In the genomic region with DNA sequence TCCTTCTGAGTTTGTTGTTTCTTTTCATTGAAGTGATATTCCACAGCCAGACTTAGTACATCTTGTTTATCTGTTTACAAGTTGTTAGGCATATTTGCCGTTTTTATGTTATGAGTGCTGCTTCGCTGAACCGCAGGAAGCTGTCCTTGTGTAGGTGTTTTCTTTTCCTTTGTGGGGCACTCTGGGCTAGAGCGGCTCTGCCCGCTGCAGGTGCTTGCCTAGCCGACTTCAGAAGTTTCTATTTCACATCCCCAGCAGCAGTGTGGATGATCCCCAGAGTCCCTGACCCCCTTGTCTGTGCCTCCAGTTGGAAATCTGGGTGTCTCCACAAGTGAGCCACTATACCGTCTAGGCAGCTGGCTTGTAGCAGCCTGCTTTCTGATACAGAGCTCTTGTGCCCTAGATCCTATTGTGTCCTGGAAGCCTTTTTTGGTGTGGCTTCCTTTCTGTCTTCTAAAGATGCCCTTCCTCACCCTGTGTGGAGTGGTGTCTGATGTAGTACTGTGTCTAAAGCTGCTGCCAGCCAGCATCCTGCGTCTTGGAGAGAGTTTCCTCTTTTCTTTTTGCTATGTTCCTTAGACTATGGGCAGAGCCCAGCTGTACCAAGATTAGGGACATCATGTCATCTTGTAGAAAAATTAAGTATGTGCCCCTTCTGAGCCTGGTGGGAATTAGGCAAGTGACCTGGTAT, we compare ENCODE assay signal across 10 mouse cellular contexts.
DNase-seq lines count a peak whose midpoint lies in the region; ATAC-seq and TF ChIP-seq lines count a peak whose summit lies in the region.
"Had no signal": no experiment of that assay in that cellular context is flagged by ENCODE, and none has a peak within 500 bp of the region (broad histone marks: within the 10 kb centered on the region; RNA-seq: fewer than 3 reads in every experiment).

No protein-coding gene starts in this region.

- 16% methylated on average over 8 of the region's 8 CpGs for WGBS in kidney, adult 2 months
- WGBS in embryonic facial prominence, embryonic 14.5 days = 61% methylated on average over 8 of the region's 8 CpGs
- WGBS in midbrain, postnatal 0 days = 80% methylated on average over 8 of the region's 8 CpGs

- no peak overlapping the region for H3K4me3 ChIP-seq in kidney, adult 2 months (ENCODE audit: insufficient read depth, low read depth, low read length)
- no peak overlapping the region; the same call in 1 of the 2 replicates for H3K4me3 ChIP-seq in embryonic facial prominence, embryonic 14.5 days (ENCODE audit: low read depth, low read length)
- no peak overlapping the region for H3K4me3 ChIP-seq in midbrain, postnatal 0 days (ENCODE audit: low read depth, low read length)

- H3K4me1 ChIP-seq in kidney, adult 2 months (ENCODE audit: control insufficient read depth, insufficient read depth, low read length) = peaks cover 59% of the 10 kb centered on the region
- H3K4me1 ChIP-seq in embryonic facial prominence, embryonic 14.5 days (ENCODE audit: control insufficient read depth, insufficient read depth, low read length) = peaks cover 78% of the 10 kb centered on the region
- H3K4me1 ChIP-seq in midbrain, postnatal 0 days (ENCODE audit: insufficient read depth, low read length) = no peaks in the 10 kb centered on the region

- no peak for TF ChIP-seq CTCF in kidney, adult 2 months (conservative IDR thresholded peaks at IDR 0.05; ENCODE audit: insufficient read depth, insufficient read length, low read depth, low read length)
- no peak for TF ChIP-seq CTCF in midbrain, postnatal 0 days (IDR thresholded peaks at IDR 0.05)

- H3K4me2 ChIP-seq in embryonic facial prominence, embryonic 14.5 days (ENCODE audit: low read depth, low read length) = peak overlapping the region; percentile 23
- no peak overlapping the region for H3K4me2 ChIP-seq in midbrain, postnatal 0 days (ENCODE audit: low read depth, low read length, poor library complexity, severe bottlenecking)

- peaks cover 1% of the 10 kb centered on the region; the same call in 1 of the 2 replicates for H3K36me3 ChIP-seq in kidney, adult 2 months (ENCODE audit: control insufficient read depth, insufficient read depth, low read length)
- peaks cover 16% of the 10 kb centered on the region for H3K36me3 ChIP-seq in embryonic facial prominence, embryonic 14.5 days (ENCODE audit: control insufficient read depth, insufficient read depth, low read length)
- no peaks in the 10 kb centered on the region for H3K36me3 ChIP-seq in midbrain, postnatal 0 days (ENCODE audit: insufficient read depth, low read length)

- H3K27ac ChIP-seq in kidney, adult 2 months (ENCODE audit: insufficient read depth, low read depth, low read length) = peak overlapping the region; percentile 84
- H3K27ac ChIP-seq in embryonic facial prominence, embryonic 14.5 days (replicated peaks; ENCODE audit: low read depth, low read length) = peak overlapping the region; percentile 59; the same call in 1 of the 2 replicates
- no peak overlapping the region for H3K27ac ChIP-seq in midbrain, postnatal 0 days (ENCODE audit: low read depth, low read length)

- no peaks in the 10 kb centered on the region for H3K27me3 ChIP-seq in kidney, adult 2 months (replicated peaks; ENCODE audit: control insufficient read depth, insufficient read depth, low read length)
- no peaks in the 10 kb centered on the region for H3K27me3 ChIP-seq in embryonic facial prominence, embryonic 14.5 days (replicated peaks; ENCODE audit: control insufficient read depth, insufficient read depth, low read length)
- H3K27me3 ChIP-seq in midbrain, postnatal 0 days (ENCODE audit: insufficient read depth, low read length) = no peaks in the 10 kb centered on the region

- no peak for TF ChIP-seq POLR2A in kidney, adult 2 months (IDR thresholded peaks at IDR 0.05; ENCODE audit: low read depth, low read length)

- peak; percentile 61 for DNase-seq in kidney, adult 2 months
- DNase-seq in kidney, postnatal 14 days = no peak
- DNase-seq in A20 (ENCODE audit: low read depth, low spot score) = peak; percentile 73
- DNase-seq in embryonic facial prominence, embryonic 14.5 days (ENCODE audit: low spot score) = no peak
- DNase-seq in midbrain, postnatal 0 days (ENCODE audit: low spot score) = no peak
- no peak for DNase-seq in adrenal gland, postnatal 4 days (ENCODE audit: low spot score in 2 of 2)
- no peak for DNase-seq in frontal cortex, postnatal 14 days (ENCODE audit: low spot score in 2 of 2)
- DNase-seq: adrenal gland, postnatal 36 days; right cerebral cortex, postnatal 25 days had no signal

- peak overlapping the region; percentile 41; the same call in 1 of the 2 replicates for H3K9ac ChIP-seq in embryonic facial prominence, embryonic 14.5 days (ENCODE audit: low read depth, low read length)
- H3K9ac ChIP-seq in midbrain, postnatal 0 days (replicated peaks; ENCODE audit: low read length, poor library complexity, severe bottlenecking) = no peak overlapping the region

- ATAC-seq in embryonic facial prominence, embryonic 14.5 days (ENCODE audit: low read depth) = no peak
- peak; percentile 33 for ATAC-seq in megakaryocyte, adult 5-6 weeks (ENCODE audit: poor library complexity, severe bottlenecking)
- ATAC-seq in midbrain, postnatal 0 days (ENCODE audit: low FRiP score) = no peak

- H3K9me3 ChIP-seq in embryonic facial prominence, embryonic 14.5 days (ENCODE audit: control insufficient read depth, low read length) = no peaks in the 10 kb centered on the region
- H3K9me3 ChIP-seq in midbrain, postnatal 0 days (ENCODE audit: low read length) = no peaks in the 10 kb centered on the region

Comparison
In these comparisons a context has a peak if more than half of its experiments do, and no peak if none do; other contexts are left out.
1. DNase-seq: peak in kidney, adult 2 months (single experiment) and A20 (single experiment); none in kidney, postnatal 14 days (single experiment), embryonic facial prominence, embryonic 14.5 days (single experiment), midbrain, postnatal 0 days (single experiment), adrenal gland, postnatal 4 days (0 of 2) and frontal cortex, postnatal 14 days (0 of 2).